Mouse (Mus musculus): ENCODE results near the gene Nrf1.

Nrf1 gene

GRCm38 (mm10) chr6:30047271-30048162, at the start of gene Nrf1:
Gene Nrf1, plus strand, starts transcription at chr6:30047988.
- peak; percentile 94 for DNase-seq

- DNase-seq, result no peak
Observed at GRCm38 (mm10) chr6:29998140-29998539, 49.6 kb upstream of the Nrf1 start.

GRCm38 (mm10) chr6:29998771-29999170, 49.0 kb upstream of the Nrf1 start:
- no peak for DNase-seq

GRCm38 (mm10) chr6:30002628-30003027, 45.2 kb upstream of the Nrf1 start:
- no peak for DNase-seq

GRCm38 (mm10) chr6:30005851-30006250, 41.9 kb upstream of the Nrf1 start:
- DNase-seq, result no peak

GRCm38 (mm10) chr6:30009204-30009603, 38.6 kb upstream of the Nrf1 start:
- DNase-seq, result no peak

DNA sequence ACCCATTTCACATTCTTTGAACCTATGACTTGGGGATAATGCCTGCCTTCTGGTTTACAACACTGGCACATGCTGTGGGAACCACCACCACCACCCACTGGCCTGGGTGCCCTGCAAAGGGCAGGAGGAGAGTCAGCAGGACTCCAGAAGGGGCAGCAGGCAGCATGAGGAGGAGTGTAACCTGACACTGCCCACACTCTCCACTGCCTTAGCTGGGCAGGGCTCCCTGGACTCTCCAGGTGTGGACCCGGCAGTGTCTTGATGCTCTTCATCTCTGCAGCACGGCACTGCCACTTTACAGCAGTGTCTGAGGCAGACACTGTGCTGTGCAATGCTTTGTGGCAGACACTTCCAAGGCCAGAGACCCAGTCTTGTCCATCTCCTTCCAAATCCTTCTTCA, 34.3 kb upstream of the Nrf1 start:
- DNase-seq, result no peak

GRCm38 (mm10) chr6:30014187-30014864, 33.5 kb upstream of the Nrf1 start:
- no peak for DNase-seq

DNA sequence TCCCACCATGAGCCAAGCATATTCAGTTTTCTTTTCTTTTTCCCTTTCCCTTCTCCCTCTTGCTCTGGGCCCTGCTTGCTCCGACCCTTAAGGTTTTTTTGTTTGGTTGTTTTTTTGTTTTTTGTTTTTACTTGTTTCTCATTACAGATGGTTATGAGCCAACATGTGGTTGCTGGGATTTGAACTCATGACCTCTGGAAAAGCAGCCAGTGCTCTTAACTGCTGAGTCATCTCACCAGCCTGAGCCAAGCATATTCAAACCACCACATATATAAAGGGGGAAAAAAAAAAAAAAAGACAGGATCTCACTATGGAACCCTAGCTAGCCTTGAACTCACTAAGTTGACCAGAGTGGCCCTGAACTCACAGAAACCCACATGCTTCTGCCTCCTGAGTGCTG, 26.5 kb upstream of the Nrf1 start:
- DNase-seq, result no peak

- no peak for DNase-seq
Observed at GRCm38 (mm10) chr6:30021656-30022055, 26.1 kb upstream of the Nrf1 start.

GRCm38 (mm10) chr6:30026799-30027198, 21.0 kb upstream of the Nrf1 start:
- no peak for DNase-seq

DNA sequence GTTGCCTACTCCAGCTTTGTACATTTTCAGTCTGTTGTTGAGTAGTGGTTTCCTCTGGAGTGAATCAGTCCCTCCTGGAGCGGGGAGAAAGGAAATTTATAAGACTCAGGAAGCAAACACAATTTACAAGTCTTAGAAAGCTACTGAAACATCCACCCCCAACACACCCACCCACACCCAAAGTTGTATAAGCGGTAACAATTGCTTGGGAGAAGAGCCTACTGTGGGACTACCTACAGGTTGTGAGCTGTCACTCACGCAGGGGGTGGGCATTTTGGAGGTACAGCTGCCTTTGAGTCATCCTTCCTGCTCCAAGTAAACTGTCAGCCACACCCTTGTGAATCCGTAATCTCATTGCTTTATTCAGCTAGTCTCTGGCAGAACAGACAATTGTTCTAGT, 19.4 kb upstream of the Nrf1 start:
- DNase-seq, result no peak

- no peak for DNase-seq
Observed at GRCm38 (mm10) chr6:30035112-30035511, 12.7 kb upstream of the Nrf1 start.

DNA sequence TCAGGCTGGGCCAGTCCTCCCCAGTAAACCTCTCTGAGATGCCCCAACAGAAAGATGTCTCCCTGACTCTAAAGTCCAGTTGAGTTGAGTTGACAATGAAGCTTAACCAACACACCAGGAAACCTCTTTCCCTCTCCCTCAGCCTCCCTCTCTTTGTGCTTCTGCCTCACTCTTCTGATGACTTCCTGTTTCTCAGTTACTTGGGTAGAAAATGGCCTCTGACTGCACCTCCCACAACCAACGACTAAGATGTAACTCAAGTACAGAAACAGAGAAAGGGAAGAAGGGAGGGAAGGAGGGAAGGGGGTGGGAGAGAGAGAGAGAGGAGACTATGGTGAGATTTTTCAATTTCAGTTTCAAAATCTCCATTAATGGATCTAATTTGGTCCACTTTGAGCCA, 6.3 kb upstream of the Nrf1 start:
- no peak for DNase-seq

DNA sequence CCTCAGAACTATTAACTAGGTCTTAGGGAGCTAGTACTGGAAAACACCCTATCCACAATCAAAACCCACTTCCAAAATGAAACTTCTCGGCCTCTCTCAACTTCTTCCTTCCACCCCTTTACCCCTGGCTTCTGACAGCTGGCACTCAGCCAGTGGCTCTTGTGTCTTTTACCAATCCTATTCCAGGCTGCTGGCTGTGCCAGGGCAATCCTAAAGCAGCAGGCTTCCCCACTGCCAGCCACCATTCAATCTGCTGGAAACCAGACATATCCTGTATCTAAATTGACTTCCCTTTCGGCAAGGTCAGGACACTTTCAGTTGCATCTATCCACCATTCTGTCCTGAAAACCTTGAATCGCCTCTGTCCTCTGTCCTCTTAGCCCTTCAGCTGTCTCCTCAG, 5.3 kb upstream of the Nrf1 start:
- peak; percentile 33 for DNase-seq

GRCm38 (mm10) chr6:30048163-30048500, 344 bp downstream of the Nrf1 start:
- no peak for DNase-seq

DNA sequence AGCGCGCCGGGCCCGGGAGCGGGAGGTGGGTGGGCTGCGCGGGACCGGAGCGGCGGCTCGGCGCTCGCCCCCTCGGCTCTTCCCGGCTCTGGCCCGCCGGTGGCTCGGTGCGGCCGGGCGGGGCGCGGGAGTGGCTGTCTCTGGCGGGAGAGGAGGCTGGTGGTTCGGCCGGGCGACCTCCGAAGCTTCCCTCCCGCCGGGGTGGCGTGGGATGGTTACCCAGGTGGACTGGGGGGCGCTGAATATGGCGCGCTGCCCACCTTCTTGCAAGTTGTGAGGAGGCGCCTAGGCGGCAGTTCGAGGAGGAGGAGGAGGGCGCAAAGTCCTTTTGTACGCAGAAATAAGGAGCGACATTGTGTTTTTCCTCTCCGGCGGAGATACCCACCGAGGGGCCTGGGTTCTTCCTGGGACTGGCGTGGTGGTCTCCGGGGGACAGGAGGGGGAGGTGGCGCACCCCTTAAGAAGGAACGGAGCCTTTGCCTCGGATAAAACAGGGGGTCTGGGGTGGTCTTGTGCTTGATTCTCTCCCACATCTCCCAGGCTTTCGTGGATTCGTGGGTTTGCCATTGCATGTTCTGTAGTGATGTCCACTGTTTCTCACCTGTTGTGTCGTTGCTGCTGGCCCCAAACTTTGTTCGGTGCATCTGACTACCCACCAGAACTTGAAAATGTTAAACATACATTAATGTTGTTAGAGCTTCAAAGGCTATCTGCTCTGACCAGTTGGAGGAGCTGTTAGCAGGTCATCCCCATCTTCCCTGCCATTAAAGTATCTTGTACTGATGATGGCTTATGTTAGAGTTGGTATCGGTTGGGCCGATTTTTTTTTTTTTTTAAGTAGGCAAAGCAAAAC, 939 bp downstream of the Nrf1 start:
- peak; percentile 72 for DNase-seq

GRCm38 (mm10) chr6:30053116-30053515, 5.3 kb downstream of the Nrf1 start:
- DNase-seq, result no peak

DNA sequence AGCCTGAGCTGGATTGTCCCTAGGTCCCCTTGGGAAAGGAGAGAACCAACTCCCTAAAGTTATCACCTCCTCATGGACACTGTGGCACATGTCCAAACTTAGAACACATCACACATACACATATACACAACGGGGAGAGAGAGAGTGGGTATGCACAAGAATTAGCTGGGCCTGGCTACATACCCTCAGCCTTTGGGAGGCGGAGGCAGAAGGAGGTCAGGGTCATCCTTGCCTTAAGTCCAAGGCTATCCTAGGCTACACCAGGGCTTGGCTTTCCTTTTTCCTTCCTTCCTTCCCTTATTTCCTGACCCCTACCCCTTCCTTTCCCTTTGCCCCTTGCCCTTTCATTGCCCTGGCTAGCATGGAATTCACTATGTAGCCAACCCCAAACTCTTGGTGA, 14.8 kb downstream of the Nrf1 start:
- DNase-seq, result no peak

- DNase-seq, result no peak
Observed at GRCm38 (mm10) chr6:30065369-30065768, 17.6 kb downstream of the Nrf1 start.

GRCm38 (mm10) chr6:30066746-30067145, 19.0 kb downstream of the Nrf1 start:
- no peak for DNase-seq

GRCm38 (mm10) chr6:30072476-30072875, 24.7 kb downstream of the Nrf1 start:
- no peak for DNase-seq

DNA sequence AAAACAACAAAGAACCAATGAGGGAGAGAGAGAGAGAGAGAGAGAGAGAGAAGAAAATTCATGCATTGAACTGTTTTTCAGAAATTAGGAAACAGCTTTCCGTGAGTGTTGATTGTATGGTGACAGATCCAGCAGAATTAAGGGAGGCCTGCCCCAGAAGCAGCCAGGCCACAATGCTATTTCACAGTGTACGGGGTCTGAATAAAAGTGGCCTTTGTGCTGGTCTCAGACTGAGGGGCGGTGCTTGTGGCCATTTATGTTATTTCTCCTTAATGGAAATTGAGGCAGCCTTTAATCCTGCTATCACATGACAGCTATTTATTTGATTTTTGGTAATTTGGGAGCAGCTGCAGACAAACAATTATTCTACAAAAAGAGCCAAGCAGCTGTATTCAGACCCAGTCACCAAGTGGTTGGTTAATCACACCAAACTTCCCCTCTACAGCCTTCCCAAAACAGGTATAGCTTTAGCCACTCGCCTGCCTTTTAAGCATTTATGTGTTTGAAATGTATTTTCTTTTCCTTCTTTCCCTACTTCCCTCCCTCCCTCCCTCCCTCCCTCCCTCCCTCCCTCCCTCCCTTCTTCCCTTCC, 31.2 kb downstream of the Nrf1 start:
- no peak for DNase-seq

Data from right cerebral cortex, postnatal 4 days (tissue).